Mouse (Mus musculus) yolk sac, embryonic 10.5 days (tissue): ENCODE data around the gene Spata17.
"Not testable (repeated sequence)": the region's sequence is repeated elsewhere in the genome, so short reads cannot be mapped to it uniquely, and the experiment has no call there.

ENCODE experiments used
- DNase-seq: peaks from one replicate; pipeline ENCODE4 v3.0.0-alpha.2; 2017; ENCODE audit warnings: low spot score

The Spata17 gene

GRCm38 (mm10) chr1:187175991-187176390 lies 39.3 kb downstream of the Spata17 start:
- DNase-seq: no peak

DNA sequence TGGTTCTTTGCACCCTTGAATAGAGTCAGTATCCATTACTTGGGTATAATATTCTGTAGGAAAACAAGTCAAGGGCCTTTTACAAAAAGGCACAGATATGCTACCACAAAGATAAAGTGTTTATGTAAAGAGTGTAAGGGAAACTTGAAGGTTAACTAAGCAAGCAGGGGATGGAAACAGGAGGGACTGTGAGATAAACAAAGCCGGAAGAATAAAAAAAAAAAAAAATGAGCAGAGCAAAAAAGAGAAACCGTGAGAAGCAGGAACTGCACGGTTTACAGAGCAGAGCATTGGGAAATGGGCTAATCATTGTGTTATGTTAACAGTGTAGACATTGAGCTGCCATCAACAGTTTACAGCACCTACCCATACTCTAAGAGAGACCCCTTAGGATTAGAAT lies 44.9 kb downstream of the Spata17 start:
- no peak for DNase-seq

GRCm38 (mm10) chr1:187169646-187170045 lies 45.6 kb downstream of the Spata17 start:
- DNase-seq: no peak

DNA sequence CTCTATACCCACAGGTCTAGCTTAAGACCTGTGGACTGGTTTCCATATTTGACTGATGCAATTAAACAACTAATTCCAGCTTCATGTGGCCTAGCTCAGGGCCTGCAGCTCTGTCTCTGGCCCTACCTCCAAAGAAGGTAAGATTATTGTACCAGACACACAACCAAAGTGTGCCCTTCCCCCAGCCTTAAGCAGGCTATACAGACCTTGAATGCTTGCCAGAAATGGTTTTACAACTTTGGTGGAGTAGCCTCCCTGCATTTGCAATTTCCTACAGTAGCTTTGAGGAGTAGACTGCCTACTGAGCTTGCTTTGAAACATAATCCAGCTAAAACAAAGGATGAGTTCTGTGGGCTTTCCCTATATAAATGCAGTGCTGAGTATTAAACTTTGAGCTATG lies 51.7 kb downstream of the Spata17 start:
- no peak for DNase-seq

- no peak for DNase-seq
Measured at GRCm38 (mm10) chr1:187155658-187156057, 59.6 kb downstream of the Spata17 start.

- no peak for DNase-seq
Measured at GRCm38 (mm10) chr1:187153681-187154080, 61.6 kb downstream of the Spata17 start.

GRCm38 (mm10) chr1:187152571-187152970 lies 62.7 kb downstream of the Spata17 start:
- DNase-seq: no peak

DNA sequence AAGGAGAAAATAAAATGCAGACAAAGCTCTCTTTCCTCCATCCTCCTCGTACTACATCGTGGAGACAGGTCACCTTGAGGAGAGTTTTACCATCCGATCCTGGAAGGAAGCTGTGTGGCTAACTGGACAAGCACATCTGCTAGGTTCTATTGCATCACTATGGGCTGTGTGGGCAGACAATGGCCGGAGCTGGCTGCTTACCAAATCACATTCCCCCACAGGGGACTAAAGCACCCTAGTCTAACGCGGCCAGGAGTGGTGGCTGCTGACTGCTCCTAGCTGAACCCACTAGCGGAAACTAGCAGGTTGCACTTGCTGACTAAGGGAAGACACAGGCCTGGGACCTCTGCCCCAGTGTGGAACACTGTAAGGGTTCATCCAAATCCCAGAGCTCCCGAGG lies 72.3 kb downstream of the Spata17 start:
- DNase-seq: no peak

- DNase-seq: no peak
Measured at GRCm38 (mm10) chr1:187137426-187137825, 77.8 kb downstream of the Spata17 start.

- DNase-seq: no peak
Measured at GRCm38 (mm10) chr1:187135887-187136286, 79.4 kb downstream of the Spata17 start.

DNA sequence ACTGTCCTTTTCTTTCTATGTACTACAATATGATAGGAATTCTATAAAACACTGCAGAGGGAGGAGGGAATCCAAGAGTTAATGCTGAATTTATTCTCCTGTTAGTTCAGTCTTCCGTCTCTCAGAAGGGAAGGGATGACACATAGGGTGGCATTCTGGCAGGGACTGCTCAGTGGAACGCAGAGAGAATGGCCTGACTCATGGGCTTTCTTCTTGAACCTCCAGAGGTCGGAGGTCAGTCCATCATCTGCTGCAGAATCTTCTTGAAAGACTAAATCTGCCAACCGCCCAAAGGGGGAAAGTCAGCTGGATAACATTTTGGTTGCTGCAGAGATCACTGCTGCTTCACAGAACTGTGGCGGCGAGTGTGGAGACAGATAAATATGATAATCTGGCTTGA lies 81.4 kb downstream of the Spata17 start:
- DNase-seq: no peak

GRCm38 (mm10) chr1:187132348-187132747 lies 82.9 kb downstream of the Spata17 start:
- no peak for DNase-seq

- DNase-seq: not testable (repeated sequence)
Measured at GRCm38 (mm10) chr1:187127548-187127947, 87.7 kb downstream of the Spata17 start.

GRCm38 (mm10) chr1:187125733-187126132 lies 89.5 kb downstream of the Spata17 start:
- no peak for DNase-seq

DNA sequence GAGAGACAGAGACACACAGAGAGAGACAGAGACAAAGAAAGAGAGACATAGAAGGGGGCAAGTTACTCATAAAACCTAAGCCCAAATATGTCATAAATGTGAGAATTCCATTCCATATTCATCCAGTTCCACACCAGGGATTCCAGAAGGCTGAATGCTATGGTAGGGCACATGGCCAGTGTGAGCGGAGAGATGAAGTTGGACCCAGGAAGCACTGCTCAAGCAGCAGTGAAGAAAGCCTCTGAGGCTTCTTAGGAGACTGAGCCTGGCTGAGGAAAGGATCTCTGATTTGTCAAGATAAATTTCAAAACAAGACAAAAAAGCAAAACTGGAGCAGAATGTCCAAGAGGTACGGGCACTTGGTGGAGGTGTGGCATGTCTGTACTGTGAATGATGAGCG lies 90.3 kb downstream of the Spata17 start:
- no peak for DNase-seq

DNA sequence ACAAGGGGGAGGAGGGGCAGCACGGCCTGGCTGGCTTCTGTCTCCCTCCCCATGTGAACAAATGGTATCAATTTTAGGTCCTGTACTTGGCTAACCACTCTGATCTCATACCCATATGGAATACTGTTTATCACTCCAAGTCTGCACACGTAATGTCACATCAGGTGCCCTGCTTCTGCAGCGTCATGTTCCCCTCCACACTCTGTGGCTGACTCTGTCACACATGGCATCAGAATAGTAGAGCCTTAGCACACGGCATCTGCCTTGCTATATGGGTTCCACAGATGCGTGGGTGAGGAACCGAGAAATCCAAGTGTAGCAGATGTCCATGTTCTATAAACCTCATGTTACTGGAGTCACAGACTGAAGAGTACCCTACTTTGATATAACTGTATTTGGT lies 96.0 kb downstream of the Spata17 start:
- no peak for DNase-seq

- DNase-seq: no peak
Measured at GRCm38 (mm10) chr1:187118108-187118507, 97.2 kb downstream of the Spata17 start.

- DNase-seq: no peak
Measured at GRCm38 (mm10) chr1:187113716-187114115, 101.5 kb downstream of the Spata17 start.

GRCm38 (mm10) chr1:187102130-187102529 lies 113.1 kb downstream of the Spata17 start:
- DNase-seq: no peak

GRCm38 (mm10) chr1:187101202-187101601 lies 114.1 kb downstream of the Spata17 start:
- DNase-seq: no peak

DNA sequence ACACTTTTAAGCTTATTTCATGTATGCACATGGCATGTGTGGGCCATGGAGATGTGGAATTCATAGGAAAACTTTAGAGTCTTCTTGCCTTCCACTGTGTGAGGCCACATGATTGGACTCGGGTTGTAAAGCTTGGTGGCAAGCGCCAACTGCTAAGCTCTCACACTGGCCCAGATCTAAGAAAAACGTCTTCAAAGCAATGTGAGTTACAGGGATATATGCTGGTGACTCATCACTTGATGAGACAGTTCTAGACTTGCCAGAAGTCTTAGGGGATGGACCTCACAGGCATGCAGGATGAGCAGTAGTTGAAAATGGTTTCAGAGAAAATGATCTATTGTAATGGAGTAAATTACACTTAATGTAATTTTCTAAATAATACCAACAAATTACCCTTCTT lies 114.6 kb downstream of the Spata17 start:
- DNase-seq: no peak

GRCm38 (mm10) chr1:187098285-187098684 lies 117.0 kb downstream of the Spata17 start:
- DNase-seq: no peak

- DNase-seq: no peak
Measured at GRCm38 (mm10) chr1:187092546-187092945, 122.7 kb downstream of the Spata17 start.

GRCm38 (mm10) chr1:187088660-187089395 lies 126.4 kb downstream of the Spata17 start:
- no peak for DNase-seq
